Mouse (Mus musculus): ENCODE results near the gene Tyw3.

Gene Tyw3

GRCm38 (mm10) chr3:154565437-154565836 lies 31.5 kb downstream of the Tyw3 start:
- DNase-seq (ENCODE audit: low spot score), result no peak

GRCm38 (mm10) chr3:154562192-154562591 lies 34.7 kb downstream of the Tyw3 start:
- DNase-seq (ENCODE audit: low spot score), result no peak

- no peak for DNase-seq (ENCODE audit: low spot score)
Measured at GRCm38 (mm10) chr3:154551035-154551411, 45.9 kb downstream of the Tyw3 start.

GRCm38 (mm10) chr3:154550326-154551034 lies 46.4 kb downstream of the Tyw3 start:
- DNase-seq (ENCODE audit: low spot score), result no peak

- DNase-seq (ENCODE audit: low spot score), result no peak
Measured at GRCm38 (mm10) chr3:154548868-154549301, 48.0 kb downstream of the Tyw3 start.

- DNase-seq (ENCODE audit: low spot score), result no peak
Measured at GRCm38 (mm10) chr3:154547549-154548426, 49.1 kb downstream of the Tyw3 start.

GRCm38 (mm10) chr3:154546234-154546633 lies 50.7 kb downstream of the Tyw3 start:
- no peak for DNase-seq (ENCODE audit: low spot score)

GRCm38 (mm10) chr3:154540086-154540911 lies 56.6 kb downstream of the Tyw3 start:
- no peak for DNase-seq (ENCODE audit: low spot score)

GRCm38 (mm10) chr3:154536134-154536533 lies 60.8 kb downstream of the Tyw3 start:
- no peak for DNase-seq (ENCODE audit: low spot score)

GRCm38 (mm10) chr3:154533246-154533645 lies 63.7 kb downstream of the Tyw3 start:
- DNase-seq (ENCODE audit: low spot score), result no peak

GRCm38 (mm10) chr3:154528973-154529372 lies 67.9 kb downstream of the Tyw3 start:
- DNase-seq (ENCODE audit: low spot score), result no peak

- DNase-seq (ENCODE audit: low spot score), result no peak
Measured at GRCm38 (mm10) chr3:154526610-154527009, 70.3 kb downstream of the Tyw3 start.
